Mouse (Mus musculus) natural killer cell, adult 2 months (primary cell): ENCODE data around the gene Tnks1bp1.

Source experiments
- DNase-seq, 2 experiments: peaks; one replicate each; pipeline ENCODE4 v3.0.0; 2022; ENCODE audit warnings: low spot score in 2 of 2

Tnks1bp1 gene

DNA sequence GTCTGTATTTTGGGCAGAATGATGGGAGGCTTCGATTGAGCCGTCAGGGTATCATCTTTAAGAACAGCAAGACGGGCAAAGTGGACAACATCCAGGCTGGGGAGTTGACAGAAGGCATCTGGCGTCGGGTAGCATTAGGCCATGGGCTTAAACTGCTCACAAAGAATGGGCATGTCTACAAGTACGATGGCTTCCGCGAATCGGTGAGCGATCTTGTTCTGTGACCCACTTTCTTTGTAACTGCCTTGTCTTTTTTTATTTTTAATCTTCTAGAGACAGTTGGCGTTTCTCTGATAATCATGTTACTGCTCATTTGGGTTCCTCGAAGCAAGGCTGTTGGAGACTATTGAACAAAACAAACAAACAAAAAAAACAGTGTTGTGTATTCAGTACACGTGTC lies 9.5 kb upstream of the Tnks1bp1 start:
- DNase-seq, result no peak

DNA sequence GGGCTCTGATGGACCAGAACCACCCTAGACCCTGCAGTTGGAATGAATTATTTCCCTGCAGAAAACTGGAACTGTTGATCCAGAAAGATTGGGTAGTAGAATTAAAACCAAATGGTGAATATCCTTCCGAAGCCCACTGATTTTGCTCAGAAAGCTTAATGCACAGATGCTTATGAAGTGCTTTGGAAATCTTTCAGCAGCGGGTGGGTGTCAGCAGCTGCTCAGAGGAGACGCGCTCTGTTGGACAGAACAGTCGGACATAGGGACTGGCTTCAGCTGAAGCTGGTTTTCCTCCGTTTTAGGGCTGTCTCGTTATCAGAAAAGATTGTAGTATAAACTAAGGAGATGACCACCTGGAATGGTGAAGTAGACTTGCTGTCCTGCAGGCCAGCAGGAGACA lies 4.2 kb upstream of the Tnks1bp1 start:
- DNase-seq, result no peak

DNA sequence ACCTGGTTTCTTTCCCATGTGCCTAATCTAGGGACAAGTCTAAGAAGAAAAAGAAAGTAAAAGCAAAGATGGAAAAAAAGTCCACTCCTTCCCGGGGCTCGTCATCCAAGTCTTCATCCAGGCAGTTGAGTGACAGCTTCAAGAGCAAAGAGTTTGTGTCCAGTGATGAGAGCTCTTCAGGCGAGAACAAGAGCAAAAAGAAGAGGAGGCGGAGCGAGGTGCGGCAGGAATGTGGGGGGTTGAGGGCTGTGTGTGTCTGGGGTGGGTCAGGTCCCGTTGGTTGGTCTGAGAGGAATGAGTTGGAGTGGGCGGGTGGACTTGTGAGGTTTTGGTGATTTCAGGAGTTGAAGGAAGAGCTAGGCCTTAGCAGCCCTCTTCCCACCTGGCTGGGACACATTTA lies 1.6 kb upstream of the Tnks1bp1 start:
- DNase-seq, result no peak

DNA sequence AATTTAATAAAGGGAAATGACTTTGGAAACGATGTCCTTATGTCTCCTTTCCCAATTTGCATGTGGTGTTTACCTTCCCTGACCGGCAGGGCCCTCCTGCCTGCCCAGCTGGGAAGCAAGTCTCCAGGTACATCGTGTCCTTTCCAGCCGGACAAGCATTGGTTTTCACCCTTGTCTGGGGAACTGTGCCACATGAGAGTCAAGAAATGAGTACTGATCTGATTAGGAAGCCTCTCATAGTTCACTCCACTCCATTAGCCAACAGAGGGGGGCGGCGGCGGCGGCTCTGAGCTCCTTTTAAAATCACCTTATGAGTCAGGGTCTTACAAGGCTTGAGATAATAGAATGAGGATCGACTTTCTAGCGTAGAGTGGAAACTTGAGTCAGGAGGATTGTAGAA lies 741 bp upstream of the Tnks1bp1 start:
- no peak for DNase-seq

DNA sequence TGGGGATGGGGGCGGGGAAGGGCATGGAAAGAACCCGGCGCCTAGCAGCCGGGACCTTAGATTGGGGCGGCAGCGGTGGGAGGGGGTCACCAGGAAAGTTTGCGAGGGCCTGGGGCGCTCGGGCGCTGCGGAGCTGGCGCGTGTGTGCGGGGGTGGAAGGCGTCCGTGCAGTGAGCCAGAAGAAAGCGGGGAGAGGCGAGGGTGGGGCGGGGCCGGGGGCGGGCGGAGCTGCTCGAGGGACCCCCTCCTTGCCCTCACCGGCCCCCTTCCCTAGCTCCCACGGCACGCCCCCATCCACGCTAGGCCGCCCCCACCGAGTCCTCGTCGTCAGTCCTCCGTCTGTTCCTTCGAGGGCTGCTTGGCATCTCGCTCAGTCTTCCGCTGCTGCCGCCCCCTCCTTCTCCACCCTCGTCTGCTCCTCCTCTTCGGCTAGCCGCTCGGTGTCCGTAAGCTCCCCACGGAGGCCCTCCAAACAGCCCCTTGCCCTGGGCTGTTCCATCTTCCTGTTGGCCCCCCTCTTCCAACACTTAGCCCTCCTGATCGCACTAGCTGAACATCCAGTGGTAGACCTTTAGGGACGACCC lies 438 bp downstream of the Tnks1bp1 start:
- DNase-seq, result peak; percentile 22 to 40

DNA sequence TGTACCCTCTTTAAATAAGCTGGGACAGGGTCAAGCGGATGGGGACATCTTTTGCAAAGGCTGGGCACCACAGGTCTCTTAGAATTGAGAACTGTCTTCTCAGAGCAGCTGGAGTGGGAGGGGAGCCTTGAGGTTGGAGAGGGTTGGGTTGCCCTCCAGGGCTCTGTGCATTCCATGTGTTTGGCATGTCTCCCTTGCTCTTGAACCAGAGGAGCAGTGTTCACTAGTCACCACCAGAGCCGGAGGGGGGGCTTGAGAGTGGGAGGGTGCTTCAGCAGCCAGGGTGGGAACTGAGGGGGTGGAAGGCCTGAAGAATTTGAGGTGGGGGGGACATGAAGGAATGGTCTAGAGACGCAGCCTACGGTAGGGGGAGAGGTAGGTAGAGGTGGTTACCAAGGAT lies 1.5 kb downstream of the Tnks1bp1 start:
- DNase-seq, result no peak

- no peak for DNase-seq
Measured at GRCm38 (mm10) chr2:85050001-85050634, 2.3 kb downstream of the Tnks1bp1 start.

- no peak for DNase-seq
Measured at GRCm38 (mm10) chr2:85050746-85051145, 2.9 kb downstream of the Tnks1bp1 start.

DNA sequence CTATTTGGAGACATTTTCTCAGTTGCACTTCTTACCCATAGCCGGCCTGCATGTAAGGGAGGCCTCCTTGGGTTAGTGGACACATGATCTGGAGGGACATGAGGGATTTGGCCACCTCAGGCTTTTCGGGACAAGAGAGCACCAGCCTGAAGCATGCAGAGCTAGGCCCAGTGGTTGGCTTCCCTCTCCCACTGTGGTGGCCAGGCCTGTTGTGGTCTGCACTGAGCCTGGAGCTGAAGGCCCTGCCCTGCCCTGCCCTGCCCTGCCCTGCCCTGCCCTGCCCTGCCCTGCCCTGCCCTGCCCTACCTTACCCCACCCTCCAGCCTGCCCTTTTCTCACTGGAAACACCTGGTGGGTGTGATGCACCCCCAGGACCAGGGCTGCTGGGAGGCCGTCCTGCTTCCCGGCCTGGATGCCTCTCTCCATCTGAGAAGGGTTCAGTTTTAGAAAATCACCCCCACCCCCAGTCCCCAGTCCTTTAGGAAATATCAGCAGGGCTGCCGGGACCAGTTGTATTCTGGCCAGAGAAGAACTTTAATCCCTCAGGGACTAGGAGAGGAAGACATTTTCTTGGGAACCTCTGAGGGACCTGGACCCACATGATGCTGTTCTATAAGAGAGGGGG lies 5.5 kb downstream of the Tnks1bp1 start:
- DNase-seq, result no peak

DNA sequence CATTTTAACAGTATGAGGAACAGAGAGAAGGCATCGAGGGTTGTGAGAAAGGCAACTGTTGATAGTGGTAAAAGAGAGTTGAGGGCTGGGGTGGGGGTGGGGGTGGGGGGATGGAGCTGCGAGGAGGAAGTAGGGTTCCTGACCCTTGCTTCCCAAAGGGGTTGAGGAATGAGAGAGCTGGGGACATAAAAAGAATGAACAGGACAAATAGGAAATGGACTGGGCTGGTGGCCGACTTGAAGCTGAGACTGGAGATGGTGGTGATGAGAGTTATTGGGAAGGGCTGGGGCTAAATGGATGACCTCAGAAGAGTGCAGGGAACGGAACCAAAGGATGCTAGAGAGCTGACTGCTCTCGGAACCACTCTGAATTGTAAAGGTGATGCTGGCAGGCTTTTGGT lies 8.9 kb downstream of the Tnks1bp1 start:
- no peak for DNase-seq

- no peak for DNase-seq
Measured at GRCm38 (mm10) chr2:85059677-85060076, 11.9 kb downstream of the Tnks1bp1 start.

DNA sequence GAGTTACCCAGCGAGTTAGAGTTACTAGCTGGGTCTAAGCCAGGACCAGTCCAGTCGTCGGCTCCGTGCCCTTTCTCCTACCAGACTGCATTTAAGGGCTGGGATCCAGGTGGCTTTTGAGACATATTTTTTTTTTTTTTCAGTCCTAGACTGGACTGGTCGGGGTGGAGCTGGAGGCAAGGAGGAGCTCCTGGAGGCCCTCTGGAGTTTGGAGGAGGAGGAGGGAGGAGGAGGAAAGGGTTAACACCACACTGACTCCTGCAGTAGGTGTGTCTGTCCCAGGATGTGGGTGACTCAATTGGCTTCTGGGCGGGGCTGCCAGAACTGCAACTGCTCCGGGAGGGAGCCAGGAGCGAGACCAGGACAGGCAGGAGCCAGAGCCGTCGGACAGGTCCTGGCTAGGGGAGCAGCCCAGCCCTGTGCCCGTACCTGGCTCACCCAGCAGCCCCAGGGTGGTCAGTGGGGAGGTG lies 12.8 kb downstream of the Tnks1bp1 start:
- no peak for DNase-seq

DNA sequence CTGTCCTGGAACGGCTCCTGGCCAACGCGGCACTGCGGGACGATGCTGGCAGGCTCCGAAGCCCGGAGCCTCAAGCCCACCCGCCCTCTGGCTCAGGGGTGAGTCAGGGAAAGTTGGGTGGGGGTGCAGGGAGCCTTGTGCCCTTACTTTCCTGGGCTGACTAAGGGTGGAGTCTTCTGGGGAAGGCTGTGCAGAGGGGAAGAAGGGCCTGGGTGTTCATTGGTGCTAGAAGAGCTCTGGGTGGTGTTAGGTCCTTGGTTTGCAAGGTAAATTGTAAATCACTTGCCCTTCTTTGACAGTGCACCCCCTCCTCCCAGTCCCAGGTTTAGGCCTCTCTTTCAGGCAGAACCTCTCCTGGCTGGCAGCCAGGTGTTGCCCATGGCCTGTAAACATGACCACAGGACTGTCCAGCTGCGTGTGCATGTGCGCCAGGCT lies 13.3 kb downstream of the Tnks1bp1 start:
- no peak for DNase-seq

- no peak for DNase-seq
Measured at GRCm38 (mm10) chr2:85065141-85065875, 17.5 kb downstream of the Tnks1bp1 start.

- DNase-seq, result no peak
Measured at GRCm38 (mm10) chr2:85066937-85067336, 19.1 kb downstream of the Tnks1bp1 start.

DNA sequence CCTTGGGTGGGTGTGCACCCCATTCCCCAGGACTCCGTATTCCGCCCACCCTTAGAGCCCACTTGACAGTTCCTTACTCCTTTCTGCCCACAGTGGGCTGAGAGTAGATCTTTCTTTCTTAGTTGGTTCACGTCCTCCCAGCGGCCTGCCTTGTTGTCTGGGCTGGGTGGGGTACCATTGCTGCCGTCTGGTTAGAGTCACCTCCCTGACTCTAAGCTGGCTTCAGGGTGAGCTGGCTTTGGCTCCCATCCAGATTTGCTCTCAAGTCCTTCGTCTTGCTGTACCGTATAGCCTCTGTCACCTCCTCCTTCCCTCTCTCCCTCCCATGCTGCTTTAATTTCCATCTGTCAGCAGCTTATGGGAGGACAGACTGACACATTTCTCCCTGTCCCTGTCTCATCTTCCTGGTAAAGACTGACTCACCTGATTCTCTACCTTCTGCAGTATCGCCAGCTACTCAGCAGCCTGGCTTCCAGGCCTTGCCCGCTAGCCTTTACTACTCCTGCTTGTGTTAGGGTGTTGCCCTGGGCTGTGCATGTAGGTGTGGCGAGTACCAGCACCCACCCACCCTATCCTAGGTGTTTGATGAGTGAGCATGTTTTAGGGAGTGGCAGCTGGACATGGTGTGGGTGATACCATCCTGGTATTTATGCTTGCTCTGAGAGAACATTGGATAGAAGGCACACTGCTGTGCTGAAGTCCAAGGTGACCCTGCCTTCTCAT lies 20.2 kb downstream of the Tnks1bp1 start:
- DNase-seq, result no peak

GRCm38 (mm10) chr2:85068626-85069025 lies 20.8 kb downstream of the Tnks1bp1 start:
- DNase-seq, result no peak

DNA sequence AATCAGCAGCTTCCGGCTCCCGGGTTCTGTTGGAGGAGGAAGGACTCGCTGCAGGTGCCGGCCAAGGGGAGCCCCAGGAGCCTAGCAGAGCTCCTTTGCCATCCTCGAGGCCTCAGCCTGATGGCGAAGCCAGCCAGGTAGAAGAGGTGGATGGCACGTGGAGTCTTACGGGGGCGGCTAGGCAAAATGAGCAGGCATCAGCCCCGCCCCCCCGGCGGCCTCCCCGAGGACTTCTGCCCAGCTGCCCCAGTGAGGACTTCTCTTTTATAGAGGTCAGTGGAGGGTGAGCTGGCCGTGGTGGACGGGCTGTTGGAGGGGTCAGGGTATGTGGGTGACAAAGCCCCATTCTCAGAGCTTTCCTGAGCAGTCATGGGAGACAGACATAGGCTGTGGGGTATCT lies 22.3 kb downstream of the Tnks1bp1 start:
- DNase-seq, result no peak

- no peak for DNase-seq
Measured at GRCm38 (mm10) chr2:85071921-85072320, 24.1 kb downstream of the Tnks1bp1 start.

DNA sequence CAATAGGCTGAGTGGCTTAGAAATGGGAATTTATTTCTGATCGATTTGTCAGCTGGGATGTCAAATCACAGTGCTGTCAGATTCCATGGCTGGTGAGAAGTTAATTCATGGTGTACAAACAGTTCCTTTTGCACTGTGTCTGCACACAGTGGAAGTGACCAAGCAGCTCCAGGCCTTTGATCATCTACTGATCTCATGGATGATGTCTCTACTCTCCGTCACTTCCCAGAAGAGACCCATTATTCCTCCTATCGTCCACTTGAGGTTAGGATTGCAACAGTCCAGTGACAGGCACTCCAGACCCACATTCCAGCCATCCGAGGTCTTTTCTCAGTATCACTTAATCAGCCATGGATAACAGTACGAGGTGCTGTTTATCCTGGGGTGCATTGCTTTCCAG lies 25.9 kb downstream of the Tnks1bp1 start:
- DNase-seq, result no peak

GRCm38 (mm10) chr2:85088716-85089646 lies 41.2 kb downstream of the Tnks1bp1 start:
- DNase-seq, result no peak
